Mouse (Mus musculus) ES-Bruce4 (cell line): ENCODE results near the gene Rab21.

ENCODE experiments used
- CTCF ChIP-seq: IDR thresholded peaks from one replicate; pipeline ENCODE4 v1.8.1; 2011; ENCODE audit warnings: low read depth, low read length
- EP300 ChIP-seq: IDR thresholded peaks from 2 replicates; pipeline ENCODE4 v1.6.1; 2011; ENCODE audit warnings: low read depth, low read length; ENCODE audit not compliant: insufficient read depth
- POLR2A ChIP-seq: IDR thresholded peaks from one replicate; pipeline ENCODE4 v1.8.1; 2011; ENCODE audit warnings: low read length; ENCODE audit not compliant: insufficient read depth

DNA sequence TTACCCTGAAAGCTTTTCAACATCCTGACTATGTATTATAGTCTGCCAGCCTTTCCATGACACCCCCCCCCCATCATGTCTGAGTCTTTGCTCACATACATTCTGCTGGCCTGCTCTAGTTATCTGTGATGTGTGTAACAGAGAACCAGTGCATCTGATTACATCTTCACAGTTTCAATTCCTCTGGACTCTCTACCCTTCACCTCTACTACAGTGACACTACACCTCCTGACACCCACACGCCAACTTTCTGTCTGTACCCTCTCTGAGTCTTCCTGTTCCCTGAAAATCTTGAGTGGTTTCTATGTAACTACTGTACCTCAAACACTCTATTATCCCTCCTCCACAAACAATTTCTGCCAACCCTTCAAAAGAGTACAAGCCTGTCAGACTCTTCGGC lies 69.9 kb downstream of the Rab21 start:
- TF ChIP-seq EP300: no peak
- TF ChIP-seq POLR2A: no peak
- no peak for TF ChIP-seq CTCF
